In the genomic region with DNA sequence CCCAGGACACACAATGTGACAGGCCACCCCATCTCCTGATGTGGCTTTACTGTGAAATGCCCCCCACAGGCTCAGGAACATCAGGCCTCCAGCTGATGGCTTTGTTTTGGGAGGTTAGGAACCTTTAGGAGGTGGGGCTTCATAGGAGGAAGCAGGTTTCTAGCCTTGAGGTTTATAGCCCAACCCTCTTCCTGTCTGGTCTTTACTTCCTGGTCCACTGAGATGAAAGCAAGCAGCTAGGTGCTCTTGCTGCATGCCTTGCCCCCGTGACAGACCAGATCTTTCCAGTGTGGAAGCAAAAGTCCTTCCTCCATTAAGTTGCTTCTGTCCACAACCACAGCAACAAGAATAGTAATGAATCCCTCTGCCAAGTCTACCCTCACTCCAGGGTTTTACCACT, we compare ENCODE assay signal across 9 mouse cellular contexts. TPM values are rescaled to one million over a fixed set of nuclear protein-coding genes. Genes with fewer than 3 reads are reported as not detected.
DNase-seq lines count a peak whose midpoint lies in the region; ATAC-seq and TF ChIP-seq lines count a peak whose summit lies in the region.
"Had no signal": no experiment of that assay in that cellular context is flagged by ENCODE, and none has a peak within 500 bp of the region (broad histone marks: within the 10 kb centered on the region; RNA-seq: fewer than 3 reads in every experiment).

No protein-coding gene starts in this region.

- H3K36me3 ChIP-seq in forebrain, embryonic 12.5 days (replicated peaks) = peaks cover 3% of the 10 kb centered on the region; the same call in 1 of the 2 replicates
- H3K36me3 ChIP-seq in forebrain, embryonic 10.5 days (replicated peaks) = peaks cover 5% of the 10 kb centered on the region
- H3K36me3 ChIP-seq in lung, embryonic 15.5 days = no peaks in the 10 kb centered on the region
- H3K36me3 ChIP-seq in intestine, embryonic 16.5 days (ENCODE audit: control insufficient read depth, insufficient read depth, low read length) = no peaks in the 10 kb centered on the region
- no peaks in the 10 kb centered on the region for H3K36me3 ChIP-seq in stomach, embryonic 15.5 days
- H3K36me3 ChIP-seq in forebrain, postnatal 0 days (ENCODE audit: insufficient read depth) = no peaks in the 10 kb centered on the region
- H3K36me3 ChIP-seq: neural tube, embryonic 12.5 days had no signal

- H3K4me3 ChIP-seq in forebrain, embryonic 12.5 days (replicated peaks) = no peak overlapping the region
- no peak overlapping the region for H3K4me3 ChIP-seq in forebrain, embryonic 10.5 days
- no peak overlapping the region for H3K4me3 ChIP-seq in lung, embryonic 15.5 days
- no peak overlapping the region for H3K4me3 ChIP-seq in intestine, embryonic 16.5 days (ENCODE audit: low read length)
- no peak overlapping the region for H3K4me3 ChIP-seq in stomach, embryonic 15.5 days (replicated peaks)
- no peak overlapping the region for H3K4me3 ChIP-seq in forebrain, postnatal 0 days (ENCODE audit: low read depth, low read length)
- H3K4me3 ChIP-seq: neural tube, embryonic 12.5 days had no signal

- peak overlapping the region; percentile 42; the same call in 1 of the 2 replicates for H3K27ac ChIP-seq in forebrain, embryonic 12.5 days
- H3K27ac ChIP-seq in forebrain, embryonic 10.5 days = no peak overlapping the region
- H3K27ac ChIP-seq in lung, embryonic 15.5 days = peak overlapping the region; percentile 57
- H3K27ac ChIP-seq in intestine, embryonic 16.5 days (ENCODE audit: low read length) = 0 out of 2 replicates have a peak overlapping the region, but pooled peaks have one; percentile 38
- peak overlapping the region; percentile 14; the same call in 1 of the 2 replicates for H3K27ac ChIP-seq in stomach, embryonic 15.5 days
- no peak overlapping the region for H3K27ac ChIP-seq in forebrain, postnatal 0 days (ENCODE audit: low read depth, low read length)
- H3K27ac ChIP-seq: neural tube, embryonic 12.5 days had no signal

- no peak overlapping the region for H3K4me2 ChIP-seq in forebrain, embryonic 12.5 days
- no peak overlapping the region for H3K4me2 ChIP-seq in lung, embryonic 15.5 days
- H3K4me2 ChIP-seq in intestine, embryonic 16.5 days (ENCODE audit: low read depth, low read length) = no peak overlapping the region
- H3K4me2 ChIP-seq in stomach, embryonic 15.5 days = no peak overlapping the region
- no peak overlapping the region for H3K4me2 ChIP-seq in forebrain, postnatal 0 days (ENCODE audit: low read depth)
- H3K4me2 ChIP-seq: neural tube, embryonic 12.5 days had no signal

- no peak for ATAC-seq in forebrain, embryonic 12.5 days (ENCODE audit: low FRiP score)
- no peak for ATAC-seq in lung, embryonic 15.5 days (ENCODE audit: borderline replicate concordance, extremely low read depth, low FRiP score, low TSS enrichment)
- peak; percentile 77 for ATAC-seq in intestine, embryonic 16.5 days
- ATAC-seq in stomach, embryonic 15.5 days (ENCODE audit: insufficient read depth, low FRiP score, low read depth) = peak; percentile 23; the same call in 1 of the 2 replicates
- no peak for ATAC-seq in forebrain, postnatal 0 days

- 72% methylated on average over 1 of the region's 1 CpGs for WGBS in forebrain, embryonic 12.5 days
- 51% methylated on average over 1 of the region's 1 CpGs for WGBS in forebrain, embryonic 10.5 days
- WGBS in lung, embryonic 15.5 days = 26% methylated on average over 1 of the region's 1 CpGs
- 25% methylated on average over 1 of the region's 1 CpGs for WGBS in intestine, embryonic 16.5 days
- WGBS in stomach, embryonic 15.5 days = 58% methylated on average over 1 of the region's 1 CpGs
- WGBS in forebrain, postnatal 0 days = 81% methylated on average over 1 of the region's 1 CpGs

- no peak for TF ChIP-seq CTCF in forebrain, postnatal 0 days (IDR thresholded peaks at IDR 0.05; ENCODE audit: low read depth)

- no peaks in the 10 kb centered on the region for H3K9me3 ChIP-seq in forebrain, embryonic 12.5 days
- no peaks in the 10 kb centered on the region for H3K9me3 ChIP-seq in forebrain, embryonic 10.5 days
- H3K9me3 ChIP-seq in lung, embryonic 15.5 days = no peaks in the 10 kb centered on the region
- H3K9me3 ChIP-seq in intestine, embryonic 16.5 days (ENCODE audit: control insufficient read depth, low read length) = no peaks in the 10 kb centered on the region
- no peaks in the 10 kb centered on the region for H3K9me3 ChIP-seq in stomach, embryonic 15.5 days
- no peaks in the 10 kb centered on the region for H3K9me3 ChIP-seq in forebrain, postnatal 0 days (ENCODE audit: low read length)
- H3K9me3 ChIP-seq: neural tube, embryonic 12.5 days had no signal

- peaks cover 4% of the 10 kb centered on the region; the same call in 1 of the 2 replicates for H3K27me3 ChIP-seq in forebrain, embryonic 12.5 days
- no peaks in the 10 kb centered on the region for H3K27me3 ChIP-seq in forebrain, embryonic 10.5 days (ENCODE audit: poor library complexity, severe bottlenecking)
- H3K27me3 ChIP-seq in lung, embryonic 15.5 days = no peaks in the 10 kb centered on the region
- H3K27me3 ChIP-seq in intestine, embryonic 16.5 days (replicated peaks; ENCODE audit: control insufficient read depth, insufficient read depth, low read length) = no peaks in the 10 kb centered on the region
- no peaks in the 10 kb centered on the region for H3K27me3 ChIP-seq in stomach, embryonic 15.5 days (replicated peaks)
- H3K27me3 ChIP-seq in forebrain, postnatal 0 days (ENCODE audit: insufficient read depth, low read length) = no peaks in the 10 kb centered on the region

- peaks cover 73% of the 10 kb centered on the region for H3K4me1 ChIP-seq in forebrain, embryonic 12.5 days
- peaks cover 77% of the 10 kb centered on the region for H3K4me1 ChIP-seq in forebrain, embryonic 10.5 days
- peaks cover 72% of the 10 kb centered on the region for H3K4me1 ChIP-seq in lung, embryonic 15.5 days
- H3K4me1 ChIP-seq in intestine, embryonic 16.5 days (ENCODE audit: control insufficient read depth, insufficient read depth, low read length) = peaks cover 38% of the 10 kb centered on the region
- H3K4me1 ChIP-seq in stomach, embryonic 15.5 days = peaks cover 42% of the 10 kb centered on the region
- H3K4me1 ChIP-seq in forebrain, postnatal 0 days (ENCODE audit: insufficient read depth) = peaks cover 51% of the 10 kb centered on the region

- no peak overlapping the region for H3K9ac ChIP-seq in forebrain, embryonic 12.5 days
- H3K9ac ChIP-seq in lung, embryonic 15.5 days = no peak overlapping the region
- H3K9ac ChIP-seq in intestine, embryonic 16.5 days (ENCODE audit: low read depth, low read length) = no peak overlapping the region
- H3K9ac ChIP-seq in stomach, embryonic 15.5 days = no peak overlapping the region
- H3K9ac ChIP-seq in forebrain, postnatal 0 days = no peak overlapping the region
- H3K9ac ChIP-seq: neural tube, embryonic 12.5 days had no signal

- no peak for DNase-seq in forebrain, embryonic 10.5 days (ENCODE audit: extremely low spot score, low spot score)
- DNase-seq in lung, postnatal 14 days = no peak
- no peak for DNase-seq in forebrain, postnatal 0 days
- DNase-seq in cerebellum, adult 9-10 months = no peak

RNA-seq across cellular contexts. Expression of a gene that starts 38.0 kb away (rescaled TPM):
- 33.2 and 37.2 TPM in 2 replicates for polyA plus RNA-seq in forebrain, embryonic 12.5 days (2016; fragmentation: Nextera tagmentation; extraction: Ambion mirVana)
- polyA plus RNA-seq in forebrain, embryonic 10.5 days (2016; fragmentation: Nextera tagmentation; extraction: Ambion mirVana) = 13.1 and 15.4 TPM in 2 replicates
- polyA plus RNA-seq in lung, embryonic 15.5 days (2015; fragmentation: Nextera tagmentation; extraction: Ambion mirVana) = 13.4 and 15.6 TPM in 2 replicates
- 4.9 and 6.8 TPM in 2 replicates for polyA plus RNA-seq in intestine, embryonic 16.5 days (2015; fragmentation: Nextera tagmentation; extraction: Ambion mirVana)
- polyA plus RNA-seq in stomach, embryonic 15.5 days (2015; fragmentation: Nextera tagmentation; extraction: Ambion mirVana) = 8.3 and 9.7 TPM in 2 replicates
- total RNA-seq in forebrain, postnatal 0 days (2014; rRNA removed) = 36.7 and 44.3 TPM in 2 replicates
- polyA plus RNA-seq in forebrain, postnatal 0 days (2015; fragmentation: Nextera tagmentation; extraction: Ambion mirVana) = 8.7 and 10.6 TPM in 2 replicates

Comparison
In these comparisons a context has a peak if more than half of its experiments do, and no peak if none do; other contexts are left out.
1. H3K27ac ChIP-seq: peak in forebrain, embryonic 12.5 days (single experiment), lung, embryonic 15.5 days (single experiment), intestine, embryonic 16.5 days (single experiment) and stomach, embryonic 15.5 days (single experiment); none in forebrain, embryonic 10.5 days (single experiment) and forebrain, postnatal 0 days (single experiment).
2. ATAC-seq: peak in intestine, embryonic 16.5 days (single experiment) and stomach, embryonic 15.5 days (single experiment); none in forebrain, embryonic 12.5 days (single experiment), lung, embryonic 15.5 days (single experiment) and forebrain, postnatal 0 days (single experiment).